Mouse (Mus musculus): ENCODE data around the gene Ccdc88b.
"Not testable (repeated sequence)": the region's sequence is repeated elsewhere in the genome, so short reads cannot be mapped to it uniquely, and the experiment has no call there.

The Ccdc88b gene

DNA sequence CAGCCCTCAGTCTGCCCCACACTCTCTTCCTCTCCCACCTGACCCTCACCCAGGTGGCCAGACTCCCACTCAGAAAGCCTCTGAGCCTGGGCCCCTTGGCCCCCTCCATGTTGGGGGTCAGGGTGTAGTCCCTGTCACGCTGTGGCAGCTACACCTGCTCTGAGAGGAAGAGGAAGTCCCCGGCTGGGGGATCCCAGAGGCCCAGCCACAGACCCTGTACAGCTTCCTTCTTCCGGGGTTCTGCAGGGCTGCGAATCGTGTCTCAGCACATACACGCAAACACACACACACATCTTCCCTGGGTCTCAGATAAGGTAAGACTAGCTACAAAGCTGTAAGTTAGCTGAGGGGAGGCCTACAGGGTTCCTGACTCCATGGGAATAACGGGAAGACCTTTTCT, at the start of gene Ccdc88b:
Gene Ccdc88b (minus strand): TSS at position 181 of the 400 bp plus-strand sequence.
- no peak for DNase-seq

DNA sequence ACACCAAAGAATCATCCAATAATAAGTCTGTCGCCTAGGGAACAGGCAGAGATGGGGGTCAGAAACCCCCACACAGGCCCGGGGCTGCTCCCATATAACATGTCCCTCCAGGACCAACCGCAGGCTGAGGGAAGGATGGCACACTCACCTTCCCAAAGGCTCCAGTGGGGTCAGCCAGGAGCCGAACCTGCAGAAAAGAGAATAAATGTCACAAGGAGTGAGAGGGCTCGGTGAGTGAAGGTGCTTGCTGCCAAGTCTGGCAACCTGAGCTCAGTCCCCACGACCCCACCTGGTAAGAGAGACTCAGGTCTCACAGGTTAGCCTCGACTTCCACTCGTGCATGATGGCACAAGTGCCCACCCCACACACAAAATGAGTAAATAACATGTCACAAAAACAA, 49.1 kb upstream of the Ccdc88b start:
- DNase-seq: no peak

DNA sequence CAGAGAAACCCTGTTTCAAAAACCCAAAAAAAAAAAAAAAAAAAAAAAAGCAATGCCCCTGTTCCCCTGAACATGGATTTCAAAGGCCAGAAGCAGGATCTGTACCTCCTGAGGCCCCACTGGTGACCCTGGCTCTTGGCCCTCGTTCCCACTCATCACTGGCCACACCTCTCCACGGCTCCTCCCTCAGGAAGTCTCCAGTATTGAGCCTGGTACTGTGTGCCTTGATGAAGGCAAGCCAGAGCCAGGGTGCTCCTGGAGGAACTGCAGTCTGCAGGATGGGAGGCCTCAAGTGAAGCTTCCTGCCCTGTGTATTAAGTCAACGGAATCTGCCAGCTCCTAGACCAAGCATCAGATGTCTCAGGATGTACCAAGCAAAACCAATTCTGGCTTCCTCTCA, 48.2 kb upstream of the Ccdc88b start:
- DNase-seq: no peak

DNA sequence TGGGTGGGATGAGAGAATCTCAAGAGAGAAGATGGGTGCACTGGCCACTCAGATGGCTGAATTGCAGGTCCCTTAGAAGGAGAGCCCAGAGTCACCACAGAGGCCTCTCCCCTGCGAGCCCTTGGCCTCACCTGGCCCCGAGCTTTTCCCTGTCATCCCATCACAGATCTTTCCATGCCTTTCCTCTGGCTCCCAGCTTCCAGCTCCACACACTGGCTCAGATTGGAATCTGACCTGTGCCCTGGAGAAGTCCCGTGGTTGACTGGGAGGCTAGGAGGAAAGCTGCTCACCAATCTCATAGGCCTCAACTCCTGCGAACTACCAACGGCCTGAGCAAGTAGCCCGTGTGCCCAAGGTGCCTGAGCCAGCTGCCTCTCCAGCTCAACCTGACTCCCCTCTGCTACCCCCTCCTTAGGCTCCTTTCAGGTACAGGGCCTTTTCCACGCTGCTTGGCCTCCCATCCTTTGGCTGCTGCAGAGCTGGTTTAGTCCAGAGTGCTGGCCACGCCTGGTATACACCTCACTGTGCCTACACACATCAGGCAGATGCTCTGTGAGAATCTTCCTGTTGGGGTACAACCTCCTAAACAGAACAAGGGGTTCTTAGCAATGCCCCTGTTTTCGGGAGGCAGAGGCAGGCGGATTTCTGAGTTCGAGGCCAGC, 47.6 kb upstream of the Ccdc88b start:
- DNase-seq: no peak

DNA sequence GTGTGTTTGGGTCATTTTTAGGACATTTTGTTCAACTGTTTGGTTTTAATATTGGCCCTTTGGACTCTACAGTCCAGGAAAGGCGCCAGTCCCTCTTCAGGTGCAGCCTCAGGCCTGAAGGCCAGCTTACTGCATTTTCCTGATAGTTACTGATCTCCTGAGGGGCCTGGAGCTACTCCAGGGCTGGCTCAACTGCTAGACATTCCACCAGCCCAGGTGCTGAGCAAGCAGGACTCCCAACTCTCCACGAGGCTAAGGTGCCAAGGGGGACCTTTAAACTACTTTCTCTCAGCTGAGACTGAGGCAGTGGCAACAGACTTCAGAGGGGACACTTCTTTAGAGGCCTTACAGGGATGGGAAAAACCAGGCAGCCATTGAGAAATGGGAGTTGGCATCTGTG, 46.8 kb upstream of the Ccdc88b start:
- DNase-seq: no peak

DNA sequence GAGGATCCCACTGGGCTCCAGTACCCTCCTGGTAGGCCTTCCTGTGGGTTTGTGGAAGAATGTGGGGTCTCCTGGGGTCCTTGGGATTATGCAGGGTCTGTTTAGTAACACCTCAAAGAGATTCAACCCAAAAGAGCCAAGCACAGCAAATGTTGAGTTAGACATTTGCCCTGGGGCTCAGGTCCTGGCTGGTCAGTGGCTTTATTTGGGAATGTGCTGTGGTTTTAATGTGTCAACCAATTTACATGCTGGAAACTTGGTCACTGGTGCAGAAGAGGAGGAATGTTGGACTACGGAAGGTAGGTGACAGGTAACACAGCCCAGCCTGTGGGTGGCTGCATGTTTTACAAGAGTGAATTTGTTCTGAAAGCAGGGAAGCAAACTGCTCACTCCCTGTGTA, 45.0 kb upstream of the Ccdc88b start:
- no peak for DNase-seq

DNA sequence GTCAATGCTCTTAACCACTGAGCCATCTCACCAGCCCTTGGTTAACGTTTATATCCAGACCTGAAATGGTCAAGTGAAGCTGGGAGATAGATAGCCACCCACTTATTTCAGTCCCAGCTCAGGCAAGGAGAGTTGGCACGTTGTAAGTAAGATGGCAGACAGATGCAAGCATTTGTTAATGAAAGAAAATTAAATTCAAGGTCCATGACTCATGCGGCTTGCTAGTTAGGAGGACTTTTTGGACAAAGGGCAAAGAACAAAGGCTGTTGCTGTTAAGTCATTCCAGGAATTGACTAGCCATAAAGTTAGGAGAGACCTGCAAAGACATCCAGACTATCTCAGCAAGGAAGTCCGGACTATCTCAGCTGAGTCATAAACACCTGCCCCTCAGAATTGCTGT, 41.6 kb upstream of the Ccdc88b start:
- no peak for DNase-seq

DNA sequence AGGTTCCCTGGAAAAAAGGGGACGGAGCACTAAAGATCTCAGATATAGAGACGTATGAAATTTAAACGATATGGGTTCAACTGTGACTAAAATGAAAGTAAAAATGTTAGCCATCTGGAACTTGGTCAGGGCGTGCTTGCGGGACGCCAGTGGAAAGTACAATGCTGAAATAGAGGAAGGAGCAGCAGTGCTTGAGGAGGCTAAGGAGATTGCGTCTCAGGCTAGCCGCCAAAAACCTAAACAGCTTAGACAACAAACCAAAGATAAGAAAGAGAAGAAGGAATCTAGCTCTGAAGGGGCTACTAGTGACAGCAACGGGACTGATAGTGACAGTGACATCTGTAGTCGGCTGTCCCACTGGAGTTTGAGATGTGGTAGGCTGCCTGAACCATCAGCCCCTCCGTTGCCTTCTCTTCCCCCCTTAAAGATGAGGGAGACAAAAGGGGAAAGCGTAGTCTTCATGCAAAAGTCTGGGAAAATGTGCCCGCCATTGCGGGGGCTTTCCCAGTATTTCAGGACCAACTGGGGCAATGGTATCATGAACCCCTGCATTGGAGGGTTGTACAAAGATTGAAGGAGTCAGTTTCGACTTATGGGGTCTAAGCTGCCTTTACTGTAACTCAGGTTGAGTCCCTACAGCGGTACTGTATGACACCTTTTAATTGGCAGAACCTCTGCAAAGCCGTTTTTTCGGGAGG, 37.7 kb upstream of the Ccdc88b start:
- not testable (repeated sequence) for DNase-seq

DNA sequence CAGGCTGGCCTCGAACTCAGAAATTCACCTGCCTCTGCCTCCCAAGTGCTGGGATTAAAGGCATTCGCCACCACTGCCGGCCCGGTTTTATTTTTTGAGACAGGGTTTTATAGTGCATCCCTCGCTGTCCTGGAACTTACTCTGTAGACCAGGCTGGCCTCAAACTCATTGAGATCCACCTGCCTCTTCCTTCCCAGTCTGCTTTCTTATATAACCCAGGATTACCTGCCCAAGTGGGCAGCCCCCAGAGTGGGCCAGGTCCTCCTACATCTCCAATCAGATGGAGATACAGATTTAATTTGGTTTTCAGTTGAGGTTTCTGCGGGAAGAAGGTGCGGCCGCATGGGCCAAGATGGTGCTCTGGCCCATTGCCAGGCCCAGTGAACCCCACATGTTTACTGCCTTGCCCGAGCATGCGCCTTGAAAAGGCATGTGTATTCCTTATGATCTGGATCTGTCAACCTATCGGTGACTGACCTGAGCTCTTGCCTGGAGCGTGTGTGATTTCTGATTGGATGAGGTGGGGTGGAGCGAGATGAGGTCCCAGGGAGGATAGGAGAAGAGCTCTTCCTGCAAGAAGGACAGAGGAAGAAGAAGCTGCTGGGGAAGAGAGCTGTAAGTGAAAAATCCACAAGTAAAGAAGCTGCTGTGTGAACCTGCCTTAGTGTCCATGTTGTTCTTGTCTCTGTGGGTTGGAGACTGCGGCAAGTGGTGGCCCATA, 35.9 kb upstream of the Ccdc88b start:
- no peak for DNase-seq

DNA sequence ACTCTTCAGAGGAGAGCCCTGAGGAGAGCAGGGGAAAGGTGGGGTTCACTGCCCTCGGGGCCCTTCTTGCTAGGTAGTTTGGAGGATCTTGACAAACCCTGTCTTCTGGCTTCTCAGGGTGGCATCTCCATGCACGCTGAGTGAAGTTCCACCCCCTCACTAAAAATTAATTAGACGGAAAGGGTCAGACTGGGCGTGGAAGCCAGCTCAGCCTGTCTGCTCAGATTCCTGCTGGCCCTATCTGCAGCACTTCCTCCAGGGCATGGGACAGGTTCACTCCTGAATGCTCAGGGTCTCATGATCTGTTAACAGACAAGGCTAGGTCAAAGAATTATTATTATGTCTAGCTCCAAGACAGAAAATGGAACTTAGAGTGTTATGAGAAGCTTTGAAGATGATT, 34.5 kb upstream of the Ccdc88b start:
- no peak for DNase-seq

DNA sequence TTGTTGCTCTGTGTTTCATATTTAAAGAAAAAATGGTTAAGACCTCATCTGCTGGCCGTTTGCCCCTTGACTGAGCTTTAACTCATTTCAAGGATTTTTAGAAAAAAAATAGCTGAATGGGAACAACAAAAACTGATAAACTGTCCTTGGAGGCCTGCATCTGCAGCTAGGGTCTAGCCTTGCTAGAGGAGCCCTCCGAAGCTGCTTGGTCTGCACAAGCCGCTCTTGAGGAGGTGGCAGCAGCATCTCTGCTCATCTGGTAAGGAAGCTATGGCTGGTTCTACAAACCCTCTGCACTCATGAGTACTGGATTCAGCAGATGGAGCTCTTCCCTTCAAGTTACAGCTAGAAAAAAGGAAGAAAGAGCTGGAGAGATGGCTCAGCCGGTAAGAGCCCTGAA, 20.0 kb upstream of the Ccdc88b start:
- no peak for DNase-seq

DNA sequence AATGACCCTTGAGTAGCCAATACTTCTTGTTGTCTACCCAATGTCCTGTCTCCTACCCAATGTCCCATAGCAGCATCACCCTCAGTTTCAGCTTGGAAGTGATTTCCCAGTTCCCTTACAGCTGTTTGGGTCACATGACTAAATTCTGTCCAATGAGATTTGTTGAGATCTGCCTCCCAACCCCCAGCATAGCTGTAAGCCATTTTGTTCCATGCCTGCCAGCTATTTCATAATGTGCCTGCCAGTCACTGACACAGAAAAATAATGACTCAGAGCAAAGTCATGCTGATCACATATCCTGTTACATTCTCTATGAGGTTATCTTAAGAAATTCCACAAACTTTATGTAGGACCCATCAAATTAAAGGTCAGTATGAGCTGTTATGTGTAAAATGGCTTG, 18.8 kb upstream of the Ccdc88b start:
- no peak for DNase-seq

DNA sequence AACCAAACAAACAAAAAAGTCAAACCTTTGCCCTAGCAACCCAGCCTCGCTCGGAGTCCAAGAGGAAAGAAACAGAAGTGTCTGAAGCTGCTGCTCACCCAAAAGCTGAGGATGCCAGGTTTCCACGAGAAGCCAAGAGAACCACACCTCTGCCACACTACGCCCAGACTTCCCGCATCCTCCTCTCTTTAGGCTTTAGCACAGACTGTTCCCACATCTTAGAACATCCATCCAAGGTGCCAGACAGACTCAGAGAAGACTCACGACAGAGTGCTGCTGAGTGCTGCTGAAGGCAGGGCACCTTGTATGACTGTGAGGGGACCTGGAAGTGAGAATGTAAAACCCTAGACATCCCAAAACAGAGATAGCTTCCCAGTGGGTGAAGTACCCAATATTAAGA, 17.8 kb upstream of the Ccdc88b start:
- DNase-seq: no peak

DNA sequence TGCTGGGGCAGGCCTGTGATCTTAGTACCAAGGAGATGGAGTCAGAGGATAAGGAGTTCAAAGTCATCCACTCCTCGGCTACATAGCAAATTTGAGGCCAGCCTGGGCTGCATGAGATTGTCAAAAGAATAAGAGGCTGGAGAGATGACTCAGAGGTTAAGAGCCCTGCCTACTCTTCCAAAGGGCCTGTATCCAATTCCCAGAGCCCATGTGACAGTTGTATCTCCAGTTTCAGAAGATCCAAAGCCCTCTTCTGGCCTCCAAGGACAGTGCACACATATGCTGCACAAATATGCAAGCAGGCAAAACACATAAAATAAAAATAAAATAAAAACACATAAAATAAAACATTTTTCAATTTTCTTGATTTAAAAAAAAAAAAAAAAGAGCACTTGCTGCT, 16.2 kb upstream of the Ccdc88b start:
- no peak for DNase-seq

DNA sequence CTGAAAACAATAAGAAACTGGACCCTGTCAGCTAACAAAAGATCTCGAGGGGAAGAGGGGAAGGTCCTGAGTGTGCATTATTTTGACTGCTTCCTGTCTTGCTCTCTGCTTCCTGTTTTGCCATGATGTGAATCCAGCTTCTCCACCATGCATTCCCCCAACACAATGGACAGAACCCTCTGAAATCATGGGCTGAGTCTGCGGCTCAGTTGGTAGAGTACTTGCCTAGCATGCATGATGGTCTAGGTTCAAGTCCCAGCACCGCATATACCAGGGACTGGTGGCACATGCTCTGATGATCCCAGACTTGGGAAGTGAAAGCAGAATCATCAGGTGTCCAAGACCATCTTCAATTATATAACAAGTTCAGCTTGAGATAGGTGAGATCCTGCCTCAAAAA, 14.7 kb upstream of the Ccdc88b start:
- no peak for DNase-seq

DNA sequence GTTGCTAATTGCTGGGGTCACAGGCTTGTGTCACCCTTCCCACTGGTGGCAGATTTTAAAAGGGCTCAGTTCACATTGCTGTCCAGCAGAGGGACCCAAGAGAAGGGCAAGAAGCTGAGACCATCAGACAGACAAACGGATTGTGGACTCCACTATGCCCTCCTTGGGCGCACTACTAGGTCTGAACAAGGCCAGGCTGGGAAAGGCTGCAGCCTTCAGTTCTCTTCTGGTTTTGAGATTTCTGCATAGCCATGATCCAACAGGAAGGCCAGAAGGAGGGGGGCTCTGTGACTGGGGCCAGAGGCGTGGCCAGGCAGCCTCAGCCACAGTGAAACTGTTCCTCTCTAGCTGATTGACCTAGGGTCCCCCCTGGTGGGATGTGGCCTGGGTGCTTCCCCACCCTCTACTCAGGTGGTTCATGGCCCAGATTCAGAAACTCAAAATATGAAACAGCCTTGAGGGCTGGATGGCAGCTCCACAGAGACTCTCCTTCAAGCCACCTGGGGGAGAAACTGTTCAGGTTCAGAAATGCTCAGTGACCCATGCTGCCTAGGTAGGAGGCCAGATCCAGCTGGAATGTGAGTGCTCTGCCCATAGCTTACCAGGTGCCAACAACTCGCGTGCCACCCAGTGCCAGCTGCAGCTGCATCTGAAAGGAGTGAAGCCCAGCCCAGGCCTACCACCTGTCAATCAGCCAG, 13.7 kb upstream of the Ccdc88b start:
- DNase-seq: peak; percentile 37

DNA sequence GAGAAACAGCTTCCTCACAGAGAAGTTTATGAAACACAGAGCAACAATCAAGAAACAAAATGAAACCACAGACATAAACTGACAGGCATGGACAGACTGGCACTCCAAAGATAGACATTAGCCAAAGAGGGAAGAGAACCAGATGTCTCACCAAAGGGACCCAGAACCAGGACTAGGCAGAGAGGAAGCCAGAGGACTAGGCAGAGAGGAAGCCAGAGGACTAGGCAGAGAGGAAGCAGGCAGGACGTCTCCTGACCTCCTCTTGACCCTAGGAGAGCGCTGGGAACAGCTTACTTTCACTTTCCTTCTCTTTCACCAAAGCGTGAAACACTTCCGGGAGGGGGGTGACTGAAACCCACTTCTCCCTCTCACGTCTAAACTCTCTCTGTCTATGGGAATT, 11.3 kb upstream of the Ccdc88b start:
- DNase-seq: peak; percentile 42

DNA sequence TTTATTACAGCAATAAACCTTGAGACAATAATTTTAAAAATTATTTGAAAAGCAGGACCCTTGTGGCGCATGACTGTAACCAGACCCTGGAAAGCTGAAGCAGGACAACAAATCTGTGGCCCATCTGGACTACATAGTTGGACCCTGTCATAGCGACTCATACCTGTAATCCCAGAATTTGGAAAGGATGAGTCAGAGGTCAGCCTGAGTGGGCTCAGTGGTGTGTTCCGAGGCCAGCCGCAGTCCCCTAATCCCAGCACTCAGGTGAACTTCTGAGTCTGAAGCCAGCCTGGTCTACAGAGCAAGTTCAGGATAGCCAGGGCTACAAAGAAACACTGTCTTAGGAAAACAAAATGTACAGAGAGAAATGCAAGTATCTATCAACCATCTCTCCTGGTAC, 3.4 kb upstream of the Ccdc88b start:
- no peak for DNase-seq

DNA sequence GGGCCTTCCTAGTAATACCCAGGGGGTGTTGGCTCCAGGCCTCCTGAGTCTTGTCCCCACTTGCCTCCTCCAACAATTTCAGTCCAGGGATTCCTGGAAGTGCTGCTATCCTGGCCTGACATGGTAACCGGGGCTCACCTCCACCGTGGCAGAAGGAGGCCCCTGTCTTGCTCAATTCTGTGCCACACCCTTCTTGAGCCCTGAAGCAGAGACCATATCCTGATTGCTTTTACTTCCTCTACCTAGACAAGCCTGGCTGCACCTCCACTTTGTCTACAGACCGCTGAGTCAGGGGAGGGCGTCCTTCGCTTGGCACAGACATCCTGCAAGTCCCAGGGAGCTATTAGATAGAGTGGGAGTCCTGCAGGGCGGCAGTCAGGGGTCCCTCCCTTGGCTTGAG, 2.7 kb upstream of the Ccdc88b start:
- DNase-seq: peak; percentile 4

DNA sequence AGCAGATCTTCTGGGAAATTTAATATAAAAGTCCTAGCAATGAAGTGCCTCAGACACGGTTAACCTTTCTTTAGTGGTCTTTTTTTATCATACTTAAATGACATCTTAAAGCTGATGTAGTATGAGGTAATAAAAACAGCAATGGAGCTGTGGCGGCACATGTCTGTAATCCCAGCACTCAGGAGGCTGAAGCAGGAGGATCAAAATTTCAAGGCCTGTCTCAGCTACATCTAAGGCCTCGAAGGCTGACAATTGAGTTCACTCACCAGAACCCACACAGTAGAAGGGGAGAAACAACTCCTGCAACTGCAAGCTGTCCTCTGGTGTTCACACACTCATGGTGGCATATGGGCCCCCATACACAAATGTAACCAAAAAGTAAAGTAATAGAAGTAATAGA, 2.0 kb upstream of the Ccdc88b start:
- DNase-seq: no peak

DNA sequence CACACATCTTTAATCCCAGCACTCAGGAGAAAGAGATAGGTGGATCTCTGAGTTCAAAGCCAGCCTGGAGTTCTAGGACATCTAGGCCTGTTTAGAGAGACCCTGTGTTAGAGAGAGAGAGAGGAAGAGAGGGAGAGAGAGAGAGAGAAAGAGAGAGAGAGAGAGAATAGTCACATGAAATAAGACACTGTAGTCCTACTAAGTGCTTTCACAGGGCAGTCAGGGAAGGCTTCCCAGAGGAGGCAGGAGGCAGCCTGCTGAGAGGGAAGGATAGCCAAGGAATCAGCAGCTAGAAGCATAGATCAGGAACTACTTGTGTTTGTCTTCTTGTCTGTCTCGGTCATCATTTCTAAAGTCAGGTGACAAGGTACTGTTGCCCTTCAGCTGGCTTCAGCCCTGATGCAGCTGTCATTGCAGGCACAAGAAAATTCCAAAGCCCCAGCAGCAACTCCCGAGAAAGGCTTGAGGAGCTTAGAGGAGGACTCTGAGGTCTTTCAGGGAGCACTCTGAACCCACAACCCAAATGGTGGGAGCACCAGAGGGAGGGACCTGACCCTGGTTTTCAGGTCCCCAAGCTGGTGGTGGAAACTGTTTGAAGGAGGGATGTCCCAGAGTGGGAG, 1.1 kb upstream of the Ccdc88b start:
- no peak for DNase-seq

DNA sequence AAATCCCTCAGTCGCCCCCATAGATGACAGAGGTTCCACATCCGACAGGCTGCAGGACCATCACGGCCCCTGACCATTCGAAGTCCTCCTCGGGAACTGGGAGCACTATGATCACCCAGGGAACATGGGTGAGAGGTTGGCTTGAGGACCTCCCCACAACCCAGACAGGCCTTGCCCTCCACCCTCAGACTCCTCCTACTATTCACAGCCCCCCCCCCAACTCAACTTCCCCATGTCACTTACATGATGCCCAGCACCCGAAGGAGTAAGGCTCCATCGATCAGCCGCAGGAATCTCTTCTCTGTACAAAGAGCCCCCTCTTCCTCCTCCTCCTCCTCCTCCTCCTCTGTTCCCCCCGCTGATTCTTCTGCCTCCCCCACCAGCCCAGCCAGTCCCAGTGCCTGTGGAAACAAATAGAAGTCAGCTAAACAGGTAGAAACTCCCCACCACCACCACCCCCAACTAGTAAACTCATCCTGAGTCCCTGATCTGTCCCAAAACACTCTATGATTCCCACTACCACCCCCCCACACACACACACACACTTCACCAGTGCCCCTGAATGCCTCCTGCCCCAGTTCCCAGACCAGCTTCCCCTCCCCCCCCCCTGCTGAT, 513 bp downstream of the Ccdc88b start:
- DNase-seq: no peak

DNA sequence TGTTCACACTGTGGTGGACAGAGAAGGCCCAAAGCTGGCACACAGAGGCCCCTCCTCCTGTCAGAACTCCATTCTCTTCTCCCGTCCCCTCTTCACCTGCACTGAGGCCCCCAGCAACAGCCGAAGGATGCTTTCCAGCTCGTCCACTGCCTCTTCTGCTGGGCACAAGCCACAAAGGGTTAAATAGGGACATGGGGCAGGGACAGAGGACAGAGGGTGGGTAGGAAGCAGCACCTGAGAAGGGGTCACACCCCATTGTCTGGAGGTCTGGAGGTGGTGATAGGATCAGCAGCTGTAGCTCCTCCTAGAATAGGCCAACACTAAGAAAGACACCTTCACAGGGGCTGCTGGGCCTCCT, 1.0 kb downstream of the Ccdc88b start:
- no peak for DNase-seq
